Mouse (Mus musculus) cerebellum, adult (tissue): ENCODE measurements at regions not wholly inside any gene's neighbourhood (a gene's known extent, or its start where the extent isn't known, plus 50 kb on each side); places are given as distances from the start of the nearest gene placed in this dataset.
"Not testable (repeated sequence)": the region's sequence is repeated elsewhere in the genome, so short reads cannot be mapped to it uniquely, and the experiment has no call there.

ENCODE experiments used
- ATAC-seq: cut with Nextera tagmentation; 2 replicates; pipeline ENCODE4 v1.9.2; 2017; ENCODE audit warnings: mild to moderate bottlenecking, moderate library complexity, mixed read lengths; ENCODE audit not compliant: insufficient number of reproducible peaks, low FRiP score, low TSS enrichment

- no peak for ATAC-seq
These were observed 754.0 kb upstream of the Slc39a10 start for GRCm38 (mm10) chr1:47646681-47647080.

DNA sequence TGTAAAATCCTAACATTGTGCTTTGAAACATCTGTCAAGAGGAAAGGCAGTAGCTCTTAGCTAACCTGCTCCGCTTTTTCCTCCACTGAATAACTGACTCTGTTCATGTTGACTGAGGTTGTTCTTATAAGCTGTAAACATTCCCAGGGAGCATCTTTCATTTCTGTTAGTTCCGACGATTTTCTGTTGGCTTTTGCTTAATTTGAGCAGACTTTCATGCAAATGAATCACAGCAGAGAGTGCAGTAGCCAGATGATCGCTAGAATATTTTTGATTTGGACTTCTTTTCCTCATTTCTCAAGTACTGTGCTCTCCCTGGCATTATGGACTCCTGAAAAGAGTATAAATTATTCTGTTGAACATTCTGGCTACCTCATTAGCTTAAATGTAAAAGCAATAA lies 713.9 kb upstream of the Slc39a10 start:
- no peak for ATAC-seq

DNA sequence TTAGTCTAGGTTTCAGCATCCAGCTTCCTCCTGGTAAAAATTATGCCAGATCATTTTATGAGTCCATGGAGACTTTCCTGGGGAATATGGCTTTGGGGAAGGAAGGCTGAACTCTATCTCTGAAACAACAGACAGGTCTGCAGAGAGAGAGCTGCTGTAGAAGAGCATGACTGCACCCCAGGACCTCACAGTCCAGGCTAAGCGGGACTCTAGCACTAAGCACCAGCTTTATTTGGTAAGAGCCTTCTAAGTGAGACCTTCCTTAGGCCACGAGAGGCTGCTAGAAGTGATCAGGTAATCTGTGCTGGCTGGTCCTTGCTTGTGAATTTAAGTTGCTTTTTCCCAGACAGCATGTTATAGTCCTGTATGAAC lies 711.3 kb upstream of the Slc39a10 start:
- ATAC-seq = no peak

GRCm38 (mm10) chr1:47603294-47603988 lies 710.8 kb upstream of the Slc39a10 start:
- ATAC-seq = no peak

- not testable (repeated sequence) for ATAC-seq
These were observed 701.0 kb upstream of the Slc39a10 start for GRCm38 (mm10) chr1:47593641-47594040.

- ATAC-seq = no peak
These were observed 653.0 kb upstream of the Slc39a10 start for GRCm38 (mm10) chr1:47545606-47546005.

DNA sequence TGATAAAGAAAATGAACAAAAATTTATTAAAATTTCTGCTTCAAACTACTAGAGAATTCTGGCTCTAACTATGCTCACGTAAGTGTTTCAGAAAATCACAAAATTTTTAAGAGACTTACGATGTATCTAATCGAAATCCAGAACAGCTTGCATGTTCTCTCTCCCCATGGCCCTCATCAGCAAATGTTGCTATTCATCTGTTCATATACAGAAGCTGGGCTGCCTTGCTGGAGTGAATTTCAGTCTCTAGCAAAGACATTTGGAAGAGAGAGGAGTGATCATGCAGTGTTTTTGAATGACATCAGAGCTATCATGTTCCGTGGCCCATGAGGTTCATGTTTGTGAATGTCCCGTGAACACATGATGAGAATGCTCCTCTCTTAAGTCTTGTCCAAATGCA lies 618.8 kb upstream of the Slc39a10 start:
- ATAC-seq = no peak

DNA sequence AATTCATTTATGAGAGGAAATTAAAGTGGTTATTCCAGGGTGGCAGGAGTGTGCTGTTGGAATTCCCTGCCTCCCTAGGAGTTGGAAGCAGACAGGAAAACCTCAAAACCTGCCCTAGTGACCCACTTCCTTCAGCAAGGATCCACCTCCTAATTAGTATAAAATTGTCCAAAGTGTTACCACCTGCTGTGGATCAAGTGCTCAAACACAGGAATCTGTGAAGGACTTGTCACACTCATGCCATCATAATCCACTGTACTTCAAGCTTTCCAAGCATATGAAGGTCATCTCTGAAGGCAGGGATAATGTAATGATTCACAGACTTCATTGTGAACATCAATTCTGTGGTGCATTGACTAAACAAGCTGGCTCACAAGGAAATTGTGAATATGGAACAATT lies 615.1 kb upstream of the Slc39a10 start:
- no peak for ATAC-seq

DNA sequence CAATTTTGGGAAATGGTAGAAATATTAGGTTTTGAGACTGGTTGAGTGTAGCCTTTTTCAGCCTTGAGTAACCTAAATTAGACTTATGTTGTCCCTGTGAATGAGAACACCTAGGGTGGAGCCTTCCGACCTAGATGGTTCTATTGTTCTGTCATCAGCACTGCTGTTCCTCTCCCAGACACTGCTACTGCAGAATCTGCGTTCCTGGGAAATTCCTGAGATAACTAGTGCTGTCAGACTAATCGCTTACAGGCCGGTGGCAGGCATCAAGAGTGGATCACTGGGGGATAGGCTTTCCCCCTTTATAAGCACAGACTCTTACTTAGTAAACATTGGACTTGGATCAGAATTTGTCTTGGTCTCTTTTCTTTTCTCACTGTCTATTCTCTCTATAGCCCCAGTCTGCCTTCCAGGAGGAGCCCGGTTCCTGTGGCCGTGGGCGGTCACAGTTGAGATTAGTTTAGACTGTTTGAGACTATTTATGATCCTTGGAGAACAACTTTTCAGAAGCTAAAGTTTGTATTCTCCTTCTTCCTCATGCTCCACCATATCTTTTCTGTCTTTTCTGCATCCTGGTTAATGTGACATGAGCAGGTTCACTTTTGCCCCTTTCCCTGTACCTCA lies 596.0 kb upstream of the Slc39a10 start:
- ATAC-seq = no peak

DNA sequence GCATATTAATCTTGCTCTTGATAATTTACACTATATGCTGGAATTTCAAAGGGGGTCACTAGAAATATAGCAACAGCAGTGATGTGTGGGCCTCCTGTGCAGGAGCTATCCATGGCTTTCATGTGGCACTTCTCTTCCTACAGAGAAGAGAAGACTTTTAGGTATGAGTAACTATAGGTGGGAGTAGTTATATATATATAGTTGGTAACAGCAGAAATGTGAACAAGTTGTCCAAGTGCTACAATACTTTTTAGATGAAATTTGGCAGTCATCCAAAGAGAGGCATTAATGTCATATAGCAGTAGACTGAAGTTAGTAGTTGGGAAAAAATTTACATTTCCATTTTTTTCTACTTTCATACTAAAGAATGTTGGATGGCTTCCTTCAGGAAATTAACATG lies 593.4 kb upstream of the Slc39a10 start:
- ATAC-seq = no peak

- ATAC-seq = no peak
These were observed 586.4 kb upstream of the Slc39a10 start for GRCm38 (mm10) chr1:47479059-47479458.

DNA sequence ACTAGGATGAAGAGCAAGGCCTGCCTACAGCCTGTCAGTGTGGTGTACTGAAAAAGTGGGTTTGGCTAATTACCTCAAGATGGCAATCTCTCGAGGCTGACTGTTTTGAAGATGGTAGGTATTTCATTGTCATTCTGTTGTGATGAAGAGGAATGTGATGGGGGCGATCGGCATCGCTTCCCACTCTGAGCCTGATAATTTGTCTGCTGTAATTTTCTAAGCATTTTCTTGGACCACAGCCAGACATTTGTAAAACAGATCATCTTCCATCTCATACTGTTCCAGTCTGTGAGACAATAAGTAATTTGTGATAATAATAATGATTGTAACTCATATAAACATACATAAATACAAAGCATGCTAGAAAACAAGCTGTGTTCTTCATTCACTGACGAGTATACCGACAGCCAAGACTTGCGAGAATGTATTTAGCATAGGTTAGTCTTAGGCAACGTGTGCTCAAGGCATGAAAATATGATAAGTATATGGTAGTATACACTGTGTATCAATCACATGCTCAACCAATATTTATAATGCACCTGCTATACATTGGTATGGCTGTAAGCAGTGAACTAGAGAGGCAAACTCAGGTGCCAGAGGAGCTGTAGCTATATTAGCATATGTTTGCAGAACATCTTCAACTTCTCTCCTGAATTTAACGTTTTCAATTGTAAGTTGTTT lies 574.1 kb upstream of the Slc39a10 start:
- ATAC-seq = no peak

DNA sequence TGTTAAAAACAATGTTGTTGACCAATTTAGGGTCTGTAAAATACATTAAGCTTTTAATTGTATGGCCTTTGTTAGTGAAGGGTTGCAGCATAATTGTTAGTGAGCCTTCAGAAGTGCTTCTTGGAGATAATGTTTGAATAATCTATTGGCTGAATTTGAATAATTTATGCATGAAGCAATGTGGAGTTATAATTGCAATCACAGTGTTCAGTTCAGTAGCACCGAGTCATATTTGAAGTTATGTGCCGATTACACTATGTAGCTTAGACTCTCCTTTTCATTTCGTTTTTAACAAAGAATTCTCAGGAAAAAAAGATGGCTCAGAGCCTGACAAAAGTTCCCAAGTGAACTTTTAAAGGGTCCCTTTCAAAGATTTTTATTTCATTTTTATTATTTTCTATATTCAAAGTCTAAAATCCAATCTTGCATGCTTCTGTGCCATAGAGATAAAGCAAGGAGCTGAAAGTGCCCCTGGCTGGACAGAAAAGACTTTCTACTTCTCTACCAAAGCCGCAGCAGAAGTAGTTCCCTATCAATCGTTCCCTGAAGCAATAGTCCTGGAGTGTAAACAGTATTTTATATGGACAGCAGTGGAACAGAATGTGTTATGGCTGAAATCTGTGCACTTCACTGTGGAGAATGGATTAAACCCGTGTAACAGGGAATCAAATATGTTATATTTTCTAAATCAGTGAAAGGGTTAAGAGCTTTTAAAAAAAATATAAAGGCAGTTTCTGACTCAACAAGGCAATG lies 556.3 kb upstream of the Slc39a10 start:
- ATAC-seq = no peak

GRCm38 (mm10) chr1:47448070-47448469 lies 555.4 kb upstream of the Slc39a10 start:
- ATAC-seq = no peak

DNA sequence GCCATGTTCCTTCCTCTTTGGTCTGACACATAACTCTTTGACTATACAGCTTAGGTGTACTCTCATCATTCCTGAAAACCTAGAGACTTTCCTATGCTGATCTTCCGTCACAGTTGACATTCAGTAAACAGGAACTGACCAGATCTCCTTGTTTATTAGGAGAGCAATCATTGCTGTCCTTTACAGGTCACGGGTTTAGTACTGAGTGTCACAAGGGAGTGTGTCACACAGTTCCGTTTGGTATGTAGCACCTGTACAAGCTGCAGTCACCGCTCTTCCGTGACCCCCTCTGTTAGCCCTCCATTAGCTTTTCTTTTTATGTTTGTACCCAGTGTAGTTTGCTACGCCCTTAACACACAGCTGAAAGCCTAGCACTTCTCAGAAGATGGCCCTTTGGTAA lies 553.4 kb upstream of the Slc39a10 start:
- ATAC-seq = no peak

DNA sequence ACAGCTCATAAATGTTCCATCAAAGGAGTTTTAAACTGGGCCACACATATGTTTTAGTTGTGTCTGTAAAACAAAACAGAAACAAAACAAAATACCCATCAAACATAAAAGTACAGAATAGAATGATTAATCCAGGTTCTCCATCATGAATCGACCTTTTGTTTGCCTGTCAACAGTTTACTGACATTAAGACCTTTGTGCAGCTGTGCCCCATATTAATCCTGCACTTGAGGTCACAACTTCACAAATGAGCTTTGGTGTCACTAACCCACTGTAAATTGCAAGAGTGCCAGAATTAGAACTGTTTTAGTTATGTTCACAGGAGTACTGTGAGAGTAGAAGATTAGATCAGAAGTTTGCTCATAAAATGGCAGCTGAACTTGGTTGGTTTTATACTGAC lies 540.2 kb upstream of the Slc39a10 start:
- no peak for ATAC-seq

DNA sequence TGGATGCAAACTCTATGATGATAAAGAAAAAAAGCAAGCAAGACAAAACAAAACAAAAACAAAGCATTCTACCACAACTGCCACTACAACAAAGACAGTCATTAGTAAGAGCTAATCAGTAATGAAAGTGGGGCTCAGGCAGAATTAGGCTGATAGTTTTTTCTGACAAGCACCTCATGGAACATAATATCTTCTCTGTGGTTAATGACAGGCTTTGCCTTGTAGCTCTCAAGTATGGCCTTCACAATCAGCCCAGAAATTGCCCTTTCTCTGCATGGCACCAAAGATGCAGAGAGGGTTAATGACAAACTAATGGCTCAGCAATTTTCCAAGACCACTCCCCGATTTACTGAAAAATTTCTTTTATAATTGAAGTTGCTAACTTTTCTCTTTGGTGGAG lies 512.5 kb upstream of the Slc39a10 start:
- ATAC-seq = no peak

DNA sequence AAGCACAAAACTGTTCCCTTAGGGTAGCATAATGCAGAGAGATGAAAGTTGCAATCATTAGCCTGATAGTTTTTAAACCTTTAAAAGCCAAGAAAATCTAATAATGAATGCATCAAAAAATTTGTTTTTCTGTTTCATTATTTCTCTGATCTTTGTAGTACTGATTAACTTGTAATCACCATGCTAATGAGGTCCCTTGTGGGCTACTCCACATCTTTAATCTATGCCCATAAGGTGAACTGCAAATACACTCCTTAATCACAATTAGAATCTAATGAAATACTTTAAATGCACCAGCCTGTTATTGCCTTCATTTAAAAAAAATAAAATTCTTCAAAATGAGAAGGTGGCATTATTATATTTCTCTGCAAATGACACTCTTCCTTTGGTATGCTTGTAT lies 493.9 kb upstream of the Slc39a10 start:
- no peak for ATAC-seq

GRCm38 (mm10) chr1:47378795-47379194 lies 486.1 kb upstream of the Slc39a10 start:
- no peak for ATAC-seq

GRCm38 (mm10) chr1:47339718-47340439 lies 447.2 kb upstream of the Slc39a10 start:
- no peak for ATAC-seq
